Mouse (Mus musculus): Measurements from ENCODE around the gene Alg5.

DNA sequence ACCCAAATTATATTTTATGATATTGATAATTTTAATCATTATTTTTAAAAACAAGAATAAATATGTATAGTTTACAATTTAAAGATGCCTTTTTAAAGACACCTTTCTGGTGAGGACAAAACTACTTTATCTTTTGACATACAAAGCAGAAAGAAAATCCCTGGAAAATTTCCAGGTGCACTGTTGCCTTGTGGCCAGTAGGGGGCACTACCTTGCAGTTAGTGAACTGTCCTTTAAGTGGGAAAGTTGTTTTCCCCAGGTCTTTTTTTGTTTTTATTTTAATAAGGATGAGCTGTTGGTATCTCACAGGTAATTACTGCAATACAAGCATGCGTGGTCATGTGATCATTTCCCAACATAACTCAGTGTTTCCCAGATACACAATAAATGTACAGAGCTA, 60.5 kb downstream of the Alg5 start:
- TF ChIP-seq CTCF (IDR thresholded peaks at IDR 0.05; ENCODE audit: control insufficient read depth, insufficient read depth, insufficient read length) (no peak), MYOD1 (IDR thresholded peaks at IDR 0.05; ENCODE audit: control insufficient read depth, insufficient read length, low read depth) (no peak), MAX (IDR thresholded peaks at IDR 0.05) (no peak), CEBPB (IDR thresholded peaks at IDR 0.05; ENCODE audit: low read depth) (no peak), FOSL1 (IDR thresholded peaks at IDR 0.05; ENCODE audit: insufficient read depth, low read length, poor library complexity, severe bottlenecking) (no peak)

Measured in C2C12 (cell line).